Mouse (Mus musculus) adrenal gland, postnatal 4 days (tissue): ENCODE measurements around the gene Dglucy. TPM values are rescaled to one million over a fixed set of nuclear protein-coding genes. Genes with fewer than 3 reads are reported as not detected.
A peak's percentile ranks its signal among the peaks of the same experiment; 100 is the strongest.

Source experiments
- DNase-seq, 2 experiments: peaks; one replicate each; pipeline ENCODE4 v3.0.0; 2021 to 2022; ENCODE audit warnings: low spot score in 2 of 2, mixed read lengths in 2 of 2
- total RNA-seq, 2 experiments: library from RNA; stranded (reverse); gene quantifications; 2 replicates each; pipeline ENCODE4 v1.2.3; 2021

Dglucy gene
- total RNA-seq, 2 experiments from 2014 or later = 11.3 to 11.5 TPM

- DNase-seq = no peak
These were observed 60.3 kb downstream of the Dglucy start for GRCm38 (mm10) chr12:100839079-100839600.

GRCm38 (mm10) chr12:100839926-100840325, 61.1 kb downstream of the Dglucy start:
- no peak for DNase-seq

GRCm38 (mm10) chr12:100841211-100841792, 62.4 kb downstream of the Dglucy start:
- DNase-seq = peak; percentile 50 to 75

GRCm38 (mm10) chr12:100843171-100843570, 64.3 kb downstream of the Dglucy start:
- no peak for DNase-seq

- no peak for DNase-seq
These were observed 65.7 kb downstream of the Dglucy start for GRCm38 (mm10) chr12:100844546-100844945.

- DNase-seq = no peak
These were observed 67.0 kb downstream of the Dglucy start for GRCm38 (mm10) chr12:100845829-100846228.

GRCm38 (mm10) chr12:100846566-100846965, 67.7 kb downstream of the Dglucy start:
- DNase-seq = no peak

GRCm38 (mm10) chr12:100847437-100848080, 68.7 kb downstream of the Dglucy start:
- DNase-seq = no peak

GRCm38 (mm10) chr12:100849421-100850138, 70.7 kb downstream of the Dglucy start:
- no peak for DNase-seq

- no peak for DNase-seq
These were observed 73.5 kb downstream of the Dglucy start for GRCm38 (mm10) chr12:100852370-100852769.

- no peak for DNase-seq
These were observed 77.5 kb downstream of the Dglucy start for GRCm38 (mm10) chr12:100856337-100856736.

- no peak for DNase-seq
These were observed 78.9 kb downstream of the Dglucy start for GRCm38 (mm10) chr12:100857791-100858190.

GRCm38 (mm10) chr12:100862272-100862671, 83.4 kb downstream of the Dglucy start:
- no peak for DNase-seq

- DNase-seq = no peak
These were observed 84.1 kb downstream of the Dglucy start for GRCm38 (mm10) chr12:100862856-100863446.

GRCm38 (mm10) chr12:100865072-100865471, 86.2 kb downstream of the Dglucy start:
- DNase-seq = no peak

GRCm38 (mm10) chr12:100865509-100866078, 86.7 kb downstream of the Dglucy start:
- DNase-seq = no peak

GRCm38 (mm10) chr12:100867097-100867496, 88.2 kb downstream of the Dglucy start:
- no peak for DNase-seq

GRCm38 (mm10) chr12:100868049-100868622, 89.3 kb downstream of the Dglucy start:
- no peak for DNase-seq

- DNase-seq = no peak
These were observed 92.4 kb downstream of the Dglucy start for GRCm38 (mm10) chr12:100871234-100871633.

- no peak for DNase-seq
These were observed 93.0 kb downstream of the Dglucy start for GRCm38 (mm10) chr12:100871841-100872240.

- DNase-seq = no peak
These were observed 94.8 kb downstream of the Dglucy start for GRCm38 (mm10) chr12:100873612-100874011.
